Mouse (Mus musculus): ENCODE measurements around the gene Dhx29. TPM values are rescaled to one million over a fixed set of nuclear protein-coding genes. Genes with fewer than 3 reads are reported as not detected.

Gene Dhx29
- polyA plus RNA-seq, 1 experiment from 2014 or later, result 32.5 TPM

DNA sequence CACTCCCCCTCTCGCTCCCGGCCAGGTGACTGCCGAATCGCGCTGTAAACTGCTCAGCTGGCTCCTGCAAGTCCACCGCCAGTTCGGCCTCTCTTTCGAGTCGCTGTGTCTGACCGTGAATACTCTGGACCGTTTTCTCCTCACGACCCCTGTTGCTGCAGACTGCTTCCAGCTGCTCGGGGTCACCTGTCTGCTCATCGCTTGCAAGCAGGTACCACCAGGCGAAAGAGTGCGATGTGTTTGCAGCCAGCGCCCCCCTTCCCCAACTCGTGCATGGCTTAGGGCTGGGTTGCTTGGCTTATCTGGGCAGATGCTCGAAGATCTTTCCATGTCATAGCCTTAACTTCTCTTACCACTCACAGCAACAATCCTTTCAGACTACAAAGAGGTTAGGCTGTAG, 61.6 kb downstream of the Dhx29 start:
- Histone ChIP-seq H3K9me3 (no peaks in the 10 kb centered on the region), H3K27me3 (peaks cover 90% of the 10 kb centered on the region), H3K27ac (replicated peaks) (no peak overlapping the region), H3K4me1 (replicated peaks) (peaks cover 49% of the 10 kb centered on the region), H3K4me2 (peak overlapping the region; percentile 95), H3K36me3 (no peaks in the 10 kb centered on the region), H3K9ac (no peak overlapping the region), H3K4me3 (peak overlapping the region; percentile 53)
- no peak for ATAC-seq (ENCODE audit: low read depth)
- whole genome bisulfite sequencing, result 2% methylated on average over 19 of the region's 19 CpGs

DNA sequence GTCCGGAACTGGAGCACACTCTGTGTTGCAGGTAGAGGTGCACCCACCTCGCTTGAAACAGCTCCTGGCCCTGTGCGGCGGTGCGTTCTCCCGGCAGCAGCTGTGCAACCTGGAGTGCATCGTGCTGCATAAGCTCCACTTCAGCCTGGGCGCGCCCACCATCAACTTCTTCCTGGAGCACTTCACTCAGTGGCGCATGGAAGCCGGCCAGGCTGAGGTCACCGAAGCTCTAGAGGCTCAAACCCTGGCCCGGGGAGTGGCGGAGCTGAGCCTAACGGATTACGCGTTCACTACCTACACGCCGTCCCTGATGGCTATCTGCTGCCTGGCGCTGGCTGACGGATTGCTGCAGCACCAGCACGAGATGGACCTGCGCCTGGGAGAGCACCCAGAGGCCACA, 62.3 kb downstream of the Dhx29 start:
- peaks cover 91% of the 10 kb centered on the region for H3K27me3 ChIP-seq
- no peak overlapping the region for H3K4me3 ChIP-seq
- H3K9me3 ChIP-seq, result no peaks in the 10 kb centered on the region
- H3K27ac ChIP-seq (replicated peaks), result no peak overlapping the region
- H3K9ac ChIP-seq, result no peak overlapping the region
- peaks cover 56% of the 10 kb centered on the region for H3K4me1 ChIP-seq (replicated peaks)
- under 1% methylated on average over 23 of the region's 23 CpGs for WGBS
- H3K36me3 ChIP-seq, result no peaks in the 10 kb centered on the region
- no peak for ATAC-seq (ENCODE audit: low read depth)
- no peak overlapping the region for H3K4me2 ChIP-seq

DNA sequence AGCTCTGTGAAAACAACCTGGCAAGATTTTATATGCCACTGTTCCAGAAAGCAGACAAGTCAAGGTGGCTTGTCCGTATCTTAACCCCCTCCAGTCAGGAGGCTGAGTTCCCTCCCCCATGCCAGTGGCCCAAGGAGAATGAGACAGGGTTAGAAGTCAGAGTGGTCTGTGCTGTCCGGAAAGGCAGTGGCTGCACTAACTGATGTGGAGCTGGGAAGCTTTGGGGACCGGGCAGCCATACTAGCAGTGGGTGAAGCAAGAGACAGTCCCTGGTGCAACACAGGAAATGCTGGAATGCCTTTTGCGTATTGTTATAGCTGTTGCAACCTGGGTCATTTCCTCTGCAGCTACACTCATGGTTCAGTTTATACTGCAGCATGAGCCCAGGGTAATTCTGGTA, 63.1 kb downstream of the Dhx29 start:
- Histone ChIP-seq H3K9ac (no peak overlapping the region), H3K4me3 (no peak overlapping the region), H3K27ac (replicated peaks) (no peak overlapping the region), H3K36me3 (no peaks in the 10 kb centered on the region), H3K9me3 (no peaks in the 10 kb centered on the region), H3K27me3 (peaks cover 96% of the 10 kb centered on the region), H3K4me1 (replicated peaks) (peaks cover 57% of the 10 kb centered on the region), H3K4me2 (no peak overlapping the region)
- ATAC-seq (ENCODE audit: low read depth), result no peak
- 16% methylated on average over 4 of the region's 4 CpGs for WGBS

DNA sequence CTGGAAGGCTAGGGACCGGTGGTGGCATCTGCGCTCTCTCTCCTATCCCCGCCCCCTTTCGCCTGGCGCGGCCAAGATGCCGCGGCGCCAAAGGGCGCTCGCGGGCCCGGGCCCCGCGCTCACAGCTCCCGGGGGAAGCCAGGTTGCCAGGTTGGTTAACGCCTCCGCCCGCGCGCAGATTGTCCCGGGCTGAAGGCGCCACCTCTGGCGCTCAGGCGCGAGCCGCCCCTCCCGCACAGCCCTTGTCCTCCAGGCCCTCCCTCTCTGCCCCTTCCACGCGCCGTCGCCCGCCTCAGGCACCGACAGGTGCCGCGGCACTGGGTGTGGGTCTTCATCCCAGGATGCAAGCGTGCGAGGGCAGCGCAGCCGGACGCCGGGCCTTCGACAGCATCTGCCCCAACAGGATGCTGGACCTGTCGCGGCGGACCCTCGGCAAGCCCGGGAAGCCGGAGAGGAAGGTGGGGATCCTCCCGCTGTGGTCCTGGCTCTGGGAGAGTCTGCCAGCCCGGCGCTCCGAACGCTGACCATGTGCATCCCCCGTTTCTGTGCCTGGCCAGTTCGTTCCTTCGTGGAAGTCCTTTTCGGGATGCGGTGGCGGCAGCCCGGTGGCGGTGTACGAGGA, 66.4 kb downstream of the Dhx29 start, which contains the start of gene Mcidas:
Gene Mcidas, plus strand, starts transcription at position 315 of the 622 bp plus-strand sequence.
- H3K4me3 ChIP-seq, result peak within 1 kb of the TSS; percentile 42
- ATAC-seq (ENCODE audit: low read depth), result peak; percentile 62
- no peak within 1 kb of the TSS for H3K27ac ChIP-seq (replicated peaks)
- H3K9me3 ChIP-seq, result no peaks in the 10 kb centered on the region
- H3K9ac ChIP-seq, result peak within 1 kb of the TSS; percentile 58
- peaks cover 33% of the 10 kb centered on the region for H3K4me1 ChIP-seq (replicated peaks)
- H3K4me2 ChIP-seq, result peak within 1 kb of the TSS; percentile 75
- WGBS, result under 1% methylated on average over 63 of the region's 63 CpGs
- H3K36me3 ChIP-seq, result no peaks in the 10 kb centered on the region
- H3K27me3 ChIP-seq, result peaks cover 95% of the 10 kb centered on the region

DNA sequence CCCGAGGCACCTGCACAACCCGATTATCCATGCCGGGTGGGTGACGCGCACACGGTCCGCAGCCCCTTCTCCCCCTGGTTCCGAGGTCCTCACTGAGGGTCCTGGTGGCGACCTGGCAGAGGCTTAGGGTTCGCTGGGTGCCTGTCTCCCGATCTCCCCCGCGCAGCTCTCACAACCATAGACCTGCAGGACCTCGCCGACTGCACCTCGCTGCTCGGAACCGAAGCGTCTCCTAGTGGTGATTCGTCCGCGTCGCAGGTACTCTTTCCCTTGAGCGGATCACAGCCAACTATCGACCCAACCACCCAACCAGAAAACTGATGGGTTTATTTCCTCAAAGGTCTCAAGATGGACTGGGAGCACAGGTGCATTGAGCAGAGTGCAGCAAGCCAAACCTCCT, 66.9 kb downstream of the Dhx29 start:
- 0% methylated on average over 25 of the region's 25 CpGs for WGBS
- Histone ChIP-seq H3K4me1 (replicated peaks) (peaks cover 33% of the 10 kb centered on the region), H3K9ac (peak overlapping the region; percentile 58), H3K27ac (replicated peaks) (no peak overlapping the region), H3K4me2 (peak overlapping the region; percentile 75), H3K4me3 (peak overlapping the region; percentile 42), H3K36me3 (no peaks in the 10 kb centered on the region), H3K27me3 (peaks cover 95% of the 10 kb centered on the region), H3K9me3 (no peaks in the 10 kb centered on the region)
- ATAC-seq (ENCODE audit: low read depth), result peak; percentile 55

DNA sequence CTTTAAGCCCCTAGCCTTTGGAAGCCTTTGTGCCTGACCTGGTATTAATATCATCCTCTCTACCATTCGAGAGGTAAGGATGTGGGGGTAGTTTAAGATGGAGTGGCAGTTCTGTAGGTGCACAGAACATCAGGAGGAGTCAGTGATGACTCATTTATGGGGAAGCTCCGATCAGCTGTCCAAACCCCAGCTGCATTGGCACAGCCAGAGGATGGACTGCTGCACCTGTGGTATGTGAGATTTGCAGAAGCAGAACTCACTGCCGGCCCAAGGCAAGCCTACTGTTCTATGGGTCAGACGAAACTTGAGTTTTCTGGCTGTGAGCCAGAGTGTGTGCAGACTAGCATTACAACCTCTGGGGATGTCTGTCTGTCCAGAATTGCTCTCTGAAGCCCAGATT, 69.2 kb downstream of the Dhx29 start:
- ATAC-seq (ENCODE audit: low read depth), result no peak
- Histone ChIP-seq H3K4me3 (no peak overlapping the region), H3K9ac (no peak overlapping the region), H3K4me2 (no peak overlapping the region), H3K36me3 (no peaks in the 10 kb centered on the region), H3K4me1 (replicated peaks) (peaks cover 28% of the 10 kb centered on the region), H3K9me3 (no peaks in the 10 kb centered on the region), H3K27ac (replicated peaks) (no peak overlapping the region), H3K27me3 (peaks cover 95% of the 10 kb centered on the region)
- WGBS, result 68% methylated on average over 4 of the region's 4 CpGs

DNA sequence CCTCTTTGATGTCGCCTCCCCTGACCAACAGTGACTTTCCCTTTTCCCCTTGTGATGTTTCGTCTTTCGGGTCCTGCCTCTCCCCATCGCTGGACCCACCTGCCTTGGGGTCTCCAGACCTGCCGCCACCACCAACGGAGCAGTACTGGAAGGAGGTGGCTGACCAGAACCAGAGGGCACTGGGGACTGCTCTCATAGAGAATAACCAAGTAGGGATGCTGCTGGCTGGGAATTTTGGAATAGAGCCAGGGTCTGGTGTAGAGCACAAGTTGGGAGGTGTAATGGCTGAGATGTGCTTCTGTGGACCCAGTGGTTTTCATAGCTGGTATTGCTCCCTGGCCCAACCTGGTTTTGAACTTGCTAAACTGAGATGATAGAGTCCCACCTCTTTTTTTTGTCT, 70.1 kb downstream of the Dhx29 start:
- no peak overlapping the region for H3K9ac ChIP-seq
- no peak overlapping the region for H3K4me2 ChIP-seq
- peaks cover 28% of the 10 kb centered on the region for H3K4me1 ChIP-seq (replicated peaks)
- ATAC-seq (ENCODE audit: low read depth), result no peak
- 68% methylated on average over 6 of the region's 6 CpGs for WGBS
- no peaks in the 10 kb centered on the region for H3K36me3 ChIP-seq
- no peak overlapping the region for H3K4me3 ChIP-seq
- H3K9me3 ChIP-seq, result no peaks in the 10 kb centered on the region
- H3K27me3 ChIP-seq, result peaks cover 99% of the 10 kb centered on the region
- H3K27ac ChIP-seq (replicated peaks), result no peak overlapping the region

DNA sequence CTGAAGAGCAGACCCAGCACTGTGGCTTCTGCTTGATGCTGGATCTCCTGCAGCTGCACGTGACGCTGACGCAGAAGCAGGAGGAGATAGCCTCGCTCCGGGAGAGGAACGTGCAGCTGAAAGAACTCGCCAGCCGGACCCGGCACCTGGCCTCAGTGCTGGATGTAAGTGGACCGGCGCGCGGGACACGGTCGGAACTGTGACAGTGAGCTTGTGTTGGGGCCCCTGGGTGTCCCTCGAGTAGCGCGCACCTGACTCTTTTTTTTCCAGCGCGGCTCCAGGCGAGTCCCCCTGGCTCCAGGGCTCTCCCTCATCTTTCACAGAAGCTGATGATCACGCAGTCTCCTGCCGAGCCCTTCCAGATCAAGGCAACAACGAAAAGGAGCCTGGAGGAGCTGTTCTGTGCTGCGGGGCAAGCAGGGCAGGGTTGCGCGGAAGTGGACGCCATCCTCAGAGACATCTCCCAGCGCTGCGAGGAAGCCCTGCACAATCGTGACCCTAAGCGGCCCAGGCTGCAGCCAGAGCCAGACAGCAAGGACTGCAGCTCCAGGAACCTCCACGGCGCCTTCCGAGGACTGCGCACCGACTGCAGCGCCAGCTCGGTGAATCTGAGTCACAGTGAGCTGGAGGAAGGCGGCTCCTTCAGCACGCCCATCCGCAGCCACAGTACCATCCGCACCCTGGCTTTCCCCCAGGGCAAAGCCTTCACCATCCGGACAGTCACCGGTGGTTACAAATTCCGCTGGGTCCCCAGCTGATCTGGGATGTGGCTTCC, 71.4 kb downstream of the Dhx29 start:
- H3K4me3 ChIP-seq, result peak overlapping the region; percentile 47
- no peak overlapping the region for H3K27ac ChIP-seq (replicated peaks)
- H3K9me3 ChIP-seq, result no peaks in the 10 kb centered on the region
- H3K9ac ChIP-seq, result peak overlapping the region; percentile 70
- peak overlapping the region; percentile 87 for H3K4me2 ChIP-seq
- ATAC-seq (ENCODE audit: low read depth), result peak; percentile 66
- peaks cover 88% of the 10 kb centered on the region for H3K27me3 ChIP-seq
- H3K36me3 ChIP-seq, result no peaks in the 10 kb centered on the region
- peaks cover 22% of the 10 kb centered on the region for H3K4me1 ChIP-seq (replicated peaks)
- WGBS, result under 1% methylated on average over 46 of the region's 46 CpGs

DNA sequence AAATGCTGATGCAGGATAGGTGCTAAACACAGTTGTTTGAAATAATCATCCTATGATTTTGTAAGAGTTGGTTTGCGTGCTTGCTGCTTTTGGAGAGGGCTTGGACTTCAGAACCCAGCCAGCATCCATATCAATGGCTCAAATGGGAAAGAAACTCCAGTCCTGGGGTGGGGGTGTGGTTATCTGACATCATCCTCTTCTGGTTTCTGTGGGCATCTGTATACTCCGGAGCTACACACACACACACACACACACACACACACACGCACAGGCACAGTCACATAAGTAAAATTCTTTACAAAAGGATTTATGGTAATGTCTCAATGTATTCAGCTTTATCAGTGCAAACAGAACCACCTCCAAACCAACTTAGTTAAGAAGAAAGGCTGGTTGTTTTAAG, 72.8 kb downstream of the Dhx29 start:
- H3K36me3 ChIP-seq, result no peaks in the 10 kb centered on the region
- no peak for ATAC-seq (ENCODE audit: low read depth)
- no peak overlapping the region for H3K4me2 ChIP-seq
- no peaks in the 10 kb centered on the region for H3K9me3 ChIP-seq
- H3K4me3 ChIP-seq, result no peak overlapping the region
- peaks cover 13% of the 10 kb centered on the region for H3K4me1 ChIP-seq (replicated peaks)
- H3K27me3 ChIP-seq, result peaks cover 73% of the 10 kb centered on the region
- WGBS, result 81% methylated on average over 3 of the region's 3 CpGs
- no peak overlapping the region for H3K9ac ChIP-seq
- H3K27ac ChIP-seq (replicated peaks), result no peak overlapping the region

DNA sequence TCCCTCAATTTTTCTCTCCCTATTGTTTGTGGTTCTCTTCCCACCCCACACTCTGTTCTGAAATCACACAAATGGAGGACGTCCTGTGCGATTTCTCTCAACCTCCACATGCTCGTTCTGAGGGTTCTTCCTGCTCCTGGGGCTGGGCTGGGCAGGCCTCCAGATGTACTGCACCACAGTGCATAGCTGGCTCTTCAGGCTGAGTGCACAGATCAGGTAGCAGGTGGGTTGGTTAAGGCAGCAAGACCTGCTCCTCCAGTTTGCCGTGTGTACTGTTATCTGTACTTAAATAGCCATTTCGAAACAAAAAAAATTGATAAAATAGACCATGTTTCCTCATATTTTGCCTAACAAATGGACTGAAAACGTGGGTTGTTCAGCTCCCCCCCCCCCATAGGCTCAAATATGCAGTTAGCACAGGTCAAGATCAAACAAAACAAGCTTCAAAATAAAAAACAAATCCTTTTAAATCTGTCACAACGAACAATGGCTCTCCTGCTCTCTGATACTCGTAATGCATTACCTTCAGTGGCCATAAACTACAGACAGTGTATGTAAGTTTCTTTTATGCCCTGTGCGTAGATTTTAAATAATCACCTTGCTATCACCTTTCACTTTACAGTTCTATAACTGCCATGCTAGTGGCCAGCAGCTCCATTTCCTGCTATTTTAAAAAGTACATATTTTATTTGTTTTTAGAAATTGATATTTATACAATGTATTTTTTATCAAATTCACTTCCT, 73.5 kb downstream of the Dhx29 start:
- H3K27me3 ChIP-seq, result peaks cover 66% of the 10 kb centered on the region
- no peak overlapping the region for H3K27ac ChIP-seq (replicated peaks)
- ATAC-seq (ENCODE audit: low read depth), result no peak
- H3K4me3 ChIP-seq, result no peak overlapping the region
- H3K36me3 ChIP-seq, result no peaks in the 10 kb centered on the region
- H3K4me1 ChIP-seq (replicated peaks), result peaks cover 13% of the 10 kb centered on the region
- H3K9ac ChIP-seq, result no peak overlapping the region
- 75% methylated on average over 9 of the region's 9 CpGs for WGBS
- H3K9me3 ChIP-seq, result no peaks in the 10 kb centered on the region
- H3K4me2 ChIP-seq, result no peak overlapping the region

DNA sequence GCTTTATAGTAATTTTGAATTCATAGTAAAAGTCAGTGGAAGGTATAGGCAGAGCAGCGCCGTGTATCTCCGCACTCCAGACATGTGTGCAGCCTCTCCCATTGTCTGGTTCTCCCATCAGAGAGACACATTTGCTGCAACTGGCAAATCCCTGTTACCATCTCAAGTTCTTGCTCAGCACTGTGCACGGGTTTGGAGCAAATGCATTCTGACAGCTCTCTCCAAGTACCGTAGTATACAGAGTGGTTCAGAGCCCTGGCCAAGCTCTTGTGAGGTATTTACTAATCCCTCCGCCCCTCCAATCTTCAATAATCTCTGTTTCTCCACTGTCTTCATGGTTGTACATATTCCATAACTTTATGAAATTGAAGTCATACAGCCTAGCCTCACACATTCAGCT, 85.4 kb downstream of the Dhx29 start:
- WGBS, result 80% methylated on average over 6 of the region's 6 CpGs
- Histone ChIP-seq H3K9ac (no peak overlapping the region), H3K4me1 (replicated peaks) (no peaks in the 10 kb centered on the region), H3K9me3 (no peaks in the 10 kb centered on the region), H3K27ac (replicated peaks) (no peak overlapping the region), H3K36me3 (no peaks in the 10 kb centered on the region), H3K27me3 (no peaks in the 10 kb centered on the region), H3K4me3 (no peak overlapping the region), H3K4me2 (no peak overlapping the region)
- no peak for ATAC-seq (ENCODE audit: low read depth)

Data from neural tube, embryonic 13.5 days (tissue).